Mouse (Mus musculus) frontal cortex, adult (tissue): Measurements from ENCODE around the gene Prom2.

Source experiments
- ATAC-seq: cut with Nextera tagmentation; 2 replicates; pipeline ENCODE4 v1.9.2; 2017; ENCODE audit warnings: mild to moderate bottlenecking, moderate library complexity, mixed read lengths; ENCODE audit not compliant: low TSS enrichment

Gene Prom2

GRCm38 (mm10) chr2:127541185-127541584 is at the start of gene Prom2:
Prom2 (minus strand) TSS chr2:127541467.
- ATAC-seq, result no peak

- ATAC-seq, result no peak
These were observed 49.6 kb upstream of the Prom2 start for GRCm38 (mm10) chr2:127590840-127591239.

- no peak for ATAC-seq
These were observed 48.9 kb upstream of the Prom2 start for GRCm38 (mm10) chr2:127590204-127590603.

GRCm38 (mm10) chr2:127588897-127589296 is 47.6 kb upstream of the Prom2 start:
- no peak for ATAC-seq

- no peak for ATAC-seq
These were observed 46.2 kb upstream of the Prom2 start for GRCm38 (mm10) chr2:127587514-127587844.

- peak; percentile 76 for ATAC-seq
These were observed 45.6 kb upstream of the Prom2 start, which contains the start of the genes Zfp661 and Mrps5 for GRCm38 (mm10) chr2:127586694-127587513. Zfp661 (minus strand) TSS chr2:127587094. Mrps5 (plus strand) TSS chr2:127587222.

- peak; percentile 93 for ATAC-seq
These were observed 43.2 kb upstream of the Prom2 start for GRCm38 (mm10) chr2:127584436-127584858.

- ATAC-seq, result no peak
These were observed 32.1 kb upstream of the Prom2 start for GRCm38 (mm10) chr2:127573322-127573721.

- ATAC-seq, result peak; percentile 98
These were observed 18.1 kb upstream of the Prom2 start for GRCm38 (mm10) chr2:127559070-127559966.

- peak; percentile 96 for ATAC-seq
These were observed 9.8 kb upstream of the Prom2 start for GRCm38 (mm10) chr2:127551078-127551477.

- no peak for ATAC-seq
These were observed 9.2 kb upstream of the Prom2 start for GRCm38 (mm10) chr2:127550446-127550845.

- peak; percentile 20; the same call in 1 of the 2 replicates for ATAC-seq
These were observed 8.4 kb upstream of the Prom2 start for GRCm38 (mm10) chr2:127549711-127550110.

- no peak for ATAC-seq
These were observed 7.2 kb upstream of the Prom2 start for GRCm38 (mm10) chr2:127548342-127549074.

- no peak for ATAC-seq
These were observed 430 bp upstream of the Prom2 start for GRCm38 (mm10) chr2:127541697-127542096.

GRCm38 (mm10) chr2:127539494-127539893 is 1.8 kb downstream of the Prom2 start:
- ATAC-seq, result no peak

- ATAC-seq, result peak; percentile 84
These were observed 3.7 kb downstream of the Prom2 start for GRCm38 (mm10) chr2:127537548-127537947.

- peak; percentile 82 for ATAC-seq
These were observed 5.9 kb downstream of the Prom2 start for GRCm38 (mm10) chr2:127535363-127535762.

- ATAC-seq, result no peak
These were observed 8.9 kb downstream of the Prom2 start for GRCm38 (mm10) chr2:127532379-127532778.

- no peak for ATAC-seq
These were observed 9.7 kb downstream of the Prom2 start for GRCm38 (mm10) chr2:127531592-127531991.

- no peak for ATAC-seq
These were observed 10.8 kb downstream of the Prom2 start for GRCm38 (mm10) chr2:127530418-127530817.

- no peak for ATAC-seq
These were observed 16.1 kb downstream of the Prom2 start for GRCm38 (mm10) chr2:127525004-127525775.
